Mouse (Mus musculus): ENCODE data around the gene Ptbp1. TPM values are rescaled to one million over a fixed set of nuclear protein-coding genes. Genes with fewer than 3 reads are reported as not detected.
A peak's percentile ranks its signal among the peaks of the same experiment; 100 is the strongest.

Ptbp1 gene
- polyA plus RNA-seq, 1 experiment from 2014 or later, result 366 TPM

DNA sequence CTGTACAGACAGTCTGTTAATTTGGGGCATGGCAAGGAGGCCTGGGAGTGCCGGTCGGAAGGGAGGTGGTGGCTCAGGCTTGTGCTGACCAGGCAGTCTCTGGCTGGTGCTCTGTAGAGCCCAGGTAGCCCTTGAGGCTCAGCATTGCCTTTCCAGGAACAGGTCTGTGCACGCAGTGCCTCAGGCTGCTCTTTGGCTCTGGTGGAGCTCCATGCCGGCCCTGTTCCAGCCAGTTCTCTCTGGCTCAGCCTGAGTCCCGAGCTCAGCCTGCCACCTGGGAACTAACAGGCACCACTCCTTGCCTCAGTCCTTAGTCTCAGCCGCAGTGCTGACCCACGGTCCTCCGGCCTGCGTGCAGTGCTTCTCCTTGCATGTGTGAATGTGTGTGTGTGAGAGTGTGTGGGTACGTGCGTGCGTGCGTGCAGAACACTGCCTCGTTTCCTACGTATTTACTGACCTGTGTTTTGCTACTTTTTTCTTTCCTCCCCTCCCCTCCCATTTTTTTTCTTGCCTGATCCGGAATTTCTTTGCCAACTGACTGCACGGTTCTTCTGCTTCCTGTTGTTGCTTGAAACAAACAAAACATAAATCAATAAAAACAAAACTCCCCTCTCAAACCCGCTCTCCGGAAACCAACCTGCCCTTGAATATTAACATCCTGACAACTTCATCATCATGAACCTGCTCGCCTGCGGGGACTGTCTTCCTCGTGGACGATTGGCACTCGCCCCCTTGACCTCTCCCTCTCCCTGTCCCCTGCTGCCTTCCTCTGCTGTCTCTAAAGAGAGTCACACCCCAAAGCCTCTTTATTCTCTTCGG lies 7.2 kb downstream of the Ptbp1 start:
- TF ChIP-seq CTCF (IDR thresholded peaks at IDR 0.05; ENCODE audit: low read depth), result no peak
- Histone ChIP-seq H3K27ac (ENCODE audit: low read depth) (no peak overlapping the region), H3K9me3 (ENCODE audit: low read depth, low read length) (no peaks in the 10 kb centered on the region), H3K36me3 (ENCODE audit: insufficient read depth) (peaks cover 100% of the 10 kb centered on the region), H3K4me1 (ENCODE audit: insufficient read depth) (peaks cover 20% of the 10 kb centered on the region), H3K27me3 (ENCODE audit: insufficient read depth, low read length) (no peaks in the 10 kb centered on the region), H3K4me2 (no peak overlapping the region), H3K4me3 (ENCODE audit: low read depth, low read length) (no peak overlapping the region), H3K9ac (no peak overlapping the region)
- DNase-seq (no peak), ATAC-seq (ENCODE audit: insufficient read depth) (no peak)
- 67% methylated on average over 25 of the region's 25 CpGs for WGBS

GRCm38 (mm10) chr10:79862049-79862788 lies 8.0 kb downstream of the Ptbp1 start:
- 84% methylated on average over 23 of the region's 23 CpGs for WGBS
- H3K4me1 ChIP-seq (ENCODE audit: insufficient read depth), result peaks cover 17% of the 10 kb centered on the region
- no peak for TF ChIP-seq CTCF (IDR thresholded peaks at IDR 0.05; ENCODE audit: low read depth)
- H3K36me3 ChIP-seq (ENCODE audit: insufficient read depth), result peaks cover 97% of the 10 kb centered on the region
- no peaks in the 10 kb centered on the region for H3K9me3 ChIP-seq (ENCODE audit: low read depth, low read length)
- ATAC-seq (ENCODE audit: insufficient read depth) (no peak), DNase-seq (no peak)
- no peak overlapping the region for H3K4me3 ChIP-seq (ENCODE audit: low read depth, low read length)
- H3K27me3 ChIP-seq (ENCODE audit: insufficient read depth, low read length), result no peaks in the 10 kb centered on the region
- H3K4me2 ChIP-seq, result no peak overlapping the region
- no peak overlapping the region for H3K27ac ChIP-seq (ENCODE audit: low read depth)
- no peak overlapping the region for H3K9ac ChIP-seq

DNA sequence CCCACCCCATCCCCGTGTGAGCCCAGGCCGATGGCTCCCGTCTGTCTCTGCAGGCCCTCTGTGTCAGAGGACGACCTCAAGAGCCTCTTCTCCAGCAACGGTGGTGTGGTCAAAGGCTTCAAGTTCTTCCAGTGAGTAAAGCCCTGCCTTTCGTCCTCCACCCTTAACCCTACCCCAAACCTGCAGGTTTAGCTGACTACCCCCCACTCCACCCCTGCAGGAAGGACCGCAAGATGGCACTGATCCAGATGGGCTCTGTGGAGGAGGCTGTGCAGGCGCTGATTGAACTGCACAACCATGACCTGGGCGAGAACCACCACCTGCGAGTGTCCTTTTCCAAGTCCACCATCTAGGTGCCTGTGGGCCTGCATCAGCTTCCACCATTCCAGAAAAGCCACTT lies 8.7 kb downstream of the Ptbp1 start:
- H3K4me1 ChIP-seq (ENCODE audit: insufficient read depth), result peaks cover 10% of the 10 kb centered on the region
- H3K4me2 ChIP-seq, result no peak overlapping the region
- no peak overlapping the region for H3K9ac ChIP-seq
- no peaks in the 10 kb centered on the region for H3K9me3 ChIP-seq (ENCODE audit: low read depth, low read length)
- no peak for TF ChIP-seq CTCF (IDR thresholded peaks at IDR 0.05; ENCODE audit: low read depth)
- peaks cover 90% of the 10 kb centered on the region for H3K36me3 ChIP-seq (ENCODE audit: insufficient read depth)
- H3K27me3 ChIP-seq (ENCODE audit: insufficient read depth, low read length), result no peaks in the 10 kb centered on the region
- ATAC-seq (ENCODE audit: insufficient read depth) (no peak), DNase-seq (no peak)
- WGBS, result 59% methylated on average over 10 of the region's 10 CpGs
- H3K4me3 ChIP-seq (ENCODE audit: low read depth, low read length), result no peak overlapping the region
- H3K27ac ChIP-seq (ENCODE audit: low read depth), result no peak overlapping the region

- Histone ChIP-seq H3K27me3 (ENCODE audit: insufficient read depth, low read length) (no peaks in the 10 kb centered on the region), H3K4me2 (no peak overlapping the region), H3K9me3 (ENCODE audit: low read depth, low read length) (no peaks in the 10 kb centered on the region), H3K27ac (ENCODE audit: low read depth) (peak overlapping the region; percentile 32; the same call in 1 of the 2 replicates), H3K9ac (no peak overlapping the region), H3K36me3 (ENCODE audit: insufficient read depth) (peaks cover 73% of the 10 kb centered on the region), H3K4me3 (ENCODE audit: low read depth, low read length) (0 out of 2 replicates have a peak overlapping the region, but pooled peaks have one; percentile 0), H3K4me1 (ENCODE audit: insufficient read depth) (peaks cover under 1% of the 10 kb centered on the region; the same call in 1 of the 2 replicates)
- no peak for TF ChIP-seq CTCF (IDR thresholded peaks at IDR 0.05; ENCODE audit: low read depth)
- DNase-seq (no peak), ATAC-seq (ENCODE audit: insufficient read depth) (peak; percentile 22)
- 39% methylated on average over 10 of the region's 10 CpGs for WGBS
Measured at GRCm38 (mm10) chr10:79864351-79865188, 10.3 kb downstream of the Ptbp1 start.

GRCm38 (mm10) chr10:79865189-79865601 lies 11.0 kb downstream of the Ptbp1 start:
- peak overlapping the region; percentile 32; the same call in 1 of the 2 replicates for H3K27ac ChIP-seq (ENCODE audit: low read depth)
- no peak for DNase-seq

GRCm38 (mm10) chr10:79865801-79866295 lies 11.6 kb downstream of the Ptbp1 start:
- TF ChIP-seq CTCF (IDR thresholded peaks at IDR 0.05; ENCODE audit: low read depth), result peak; percentile 65
- Histone ChIP-seq H3K4me2 (no peak overlapping the region), H3K4me1 (ENCODE audit: insufficient read depth) (no peaks in the 10 kb centered on the region), H3K9me3 (ENCODE audit: low read depth, low read length) (no peaks in the 10 kb centered on the region), H3K36me3 (ENCODE audit: insufficient read depth) (peaks cover 60% of the 10 kb centered on the region), H3K9ac (no peak overlapping the region), H3K4me3 (ENCODE audit: low read depth, low read length) (no peak overlapping the region), H3K27me3 (ENCODE audit: insufficient read depth, low read length) (no peaks in the 10 kb centered on the region), H3K27ac (ENCODE audit: low read depth) (no peak overlapping the region)
- no peak for DNase-seq
- 64% methylated on average over 19 of the region's 19 CpGs for WGBS
- peak; percentile 12; the same call in 1 of the 2 replicates for ATAC-seq (ENCODE audit: insufficient read depth)

More at GRCm38 (mm10) chr10:79865189-79865601, 11.0 kb downstream of the Ptbp1 start:
- Histone ChIP-seq H3K9ac (no peak overlapping the region), H3K9me3 (ENCODE audit: low read depth, low read length) (no peaks in the 10 kb centered on the region), H3K4me3 (ENCODE audit: low read depth, low read length) (0 out of 2 replicates have a peak overlapping the region, but pooled peaks have one; percentile 0), H3K27me3 (ENCODE audit: insufficient read depth, low read length) (no peaks in the 10 kb centered on the region), H3K36me3 (ENCODE audit: insufficient read depth) (peaks cover 67% of the 10 kb centered on the region), H3K4me1 (ENCODE audit: insufficient read depth) (no peaks in the 10 kb centered on the region), H3K4me2 (no peak overlapping the region)
- no peak for TF ChIP-seq CTCF (IDR thresholded peaks at IDR 0.05; ENCODE audit: low read depth)
- 42% methylated on average over 12 of the region's 12 CpGs for WGBS
- ATAC-seq (ENCODE audit: insufficient read depth), result peak; percentile 28
